Mouse (Mus musculus) T-helper 2 cell (primary cell): ENCODE data around the gene Ddb2.

ENCODE experiments used
- in situ Hi-C: fragments of 300-600 bp; cut with MboI, MseI; formaldehyde crosslinking; loops from one replicate; pipeline ENCODE4 v1.15.1; 2025; ENCODE audit warnings: high pct_unique_total_duplicates

Gene Ddb2

DNA sequence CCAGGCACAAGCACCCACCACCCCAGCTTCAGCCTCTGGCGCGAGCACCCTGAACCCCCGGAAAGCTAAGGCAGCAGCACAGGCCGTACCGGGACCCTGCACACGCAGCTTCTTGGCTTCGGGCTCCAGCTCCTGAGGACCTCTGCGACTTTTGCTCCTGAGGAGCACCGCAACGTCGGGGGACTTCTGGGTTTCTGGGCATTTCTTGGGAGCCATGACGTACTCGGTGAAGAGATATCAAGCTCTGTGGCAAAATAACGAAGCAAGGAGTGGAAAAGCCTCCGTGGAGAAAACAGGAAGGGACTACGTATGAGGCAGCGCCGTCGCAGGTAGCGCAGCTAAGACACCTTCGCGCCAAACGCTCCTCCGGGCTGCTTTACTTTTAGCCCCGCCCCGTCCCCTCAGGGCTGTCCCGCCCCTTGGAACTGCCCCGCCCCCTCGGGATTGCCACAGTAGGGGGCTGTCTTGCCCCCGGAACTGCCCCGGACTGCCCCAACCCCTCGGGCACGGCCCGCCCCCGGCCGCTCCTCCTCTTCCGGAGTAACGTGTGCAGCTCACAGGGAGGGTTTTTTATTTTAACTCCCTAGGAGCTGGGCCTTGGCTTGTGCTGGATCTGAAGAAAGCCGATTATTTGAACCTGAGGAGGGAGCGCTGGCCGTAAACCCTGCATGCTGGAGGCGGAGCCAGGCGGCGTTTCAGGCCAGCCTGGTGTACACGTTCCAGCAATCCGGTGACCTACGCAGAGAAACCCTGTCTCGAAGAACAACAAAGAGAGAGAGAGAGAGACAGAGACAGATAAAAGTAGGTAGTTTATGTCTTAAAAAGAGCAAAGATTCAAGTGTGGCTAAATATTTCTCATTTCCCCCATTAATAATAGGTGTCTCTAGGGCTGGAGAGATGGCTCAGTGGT, at the start of gene Ddb2:
TSS of gene Ddb2 (minus strand) at position 382 of the 910 bp plus-strand sequence.
- in situ Hi-C loops = no loop called here

DNA sequence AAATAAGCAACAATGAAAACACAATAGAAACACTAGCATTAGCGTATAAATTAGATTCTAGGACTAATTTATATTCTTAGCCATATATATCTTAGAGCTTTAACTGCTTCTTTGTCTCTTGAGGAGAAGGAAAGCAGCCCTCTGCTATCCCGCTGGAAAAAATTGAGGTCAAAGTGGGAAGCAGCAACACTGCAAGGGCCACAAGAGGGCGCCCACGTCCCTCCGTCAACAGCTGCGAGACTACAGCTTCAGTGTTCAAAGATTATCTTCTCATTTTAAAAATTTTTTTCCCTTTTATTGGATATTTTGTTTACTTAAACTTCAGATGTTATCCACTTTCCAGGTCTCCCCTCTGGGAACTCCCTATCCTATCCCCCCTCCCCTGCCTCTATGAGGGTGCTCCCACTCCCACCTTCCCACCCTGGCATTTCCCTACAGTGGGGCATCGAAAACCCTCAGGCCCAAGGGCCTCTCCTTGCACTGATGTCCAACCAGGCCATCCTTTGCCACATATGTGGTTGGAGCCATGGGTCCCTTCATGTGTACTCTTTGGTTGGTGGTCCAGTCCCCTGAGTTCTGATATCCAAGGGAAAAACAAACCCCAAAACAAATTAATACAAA, 49.2 kb upstream of the Ddb2 start:
- in situ Hi-C loops = no loop called here

DNA sequence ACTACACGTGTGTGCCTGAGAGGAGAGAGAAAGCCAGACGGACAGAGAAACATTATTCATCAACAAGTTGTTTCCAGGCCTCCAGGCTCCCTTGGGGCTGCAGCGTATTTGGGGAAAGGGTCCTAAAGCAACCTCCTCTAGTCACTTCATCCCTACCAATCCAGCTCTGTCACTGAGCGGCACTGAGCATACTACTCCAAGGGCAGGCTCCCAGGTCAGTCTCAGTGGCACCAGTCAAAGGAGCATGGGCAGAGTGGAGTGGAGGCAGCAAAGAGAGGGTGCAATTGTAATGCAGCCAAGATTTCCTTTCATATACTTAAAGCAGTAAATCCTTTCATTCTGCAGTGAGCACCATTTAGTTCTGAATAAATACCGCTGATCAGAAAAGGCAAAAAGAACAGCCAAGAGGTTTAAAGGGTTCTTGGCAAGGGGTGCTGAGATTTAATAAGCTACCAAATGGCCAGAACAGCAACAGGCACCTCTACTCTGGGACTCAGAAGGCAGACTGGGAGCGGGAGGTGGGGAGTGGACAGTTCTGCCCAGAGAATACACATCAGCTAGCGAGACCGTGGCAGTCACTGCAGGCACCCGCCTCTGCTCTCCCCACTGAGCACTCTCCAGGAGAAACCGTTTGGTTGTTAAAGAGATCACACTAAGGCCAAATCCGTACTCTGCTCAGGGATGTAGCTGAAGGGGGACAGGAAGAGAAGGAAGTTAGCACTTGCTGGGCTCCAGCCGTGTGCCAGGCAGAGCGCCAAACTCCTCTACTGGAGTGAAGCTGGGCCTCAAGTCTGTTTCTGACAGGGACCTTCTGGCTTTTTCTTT, 47.8 kb upstream of the Ddb2 start:
- in situ Hi-C loops = no loop called here

DNA sequence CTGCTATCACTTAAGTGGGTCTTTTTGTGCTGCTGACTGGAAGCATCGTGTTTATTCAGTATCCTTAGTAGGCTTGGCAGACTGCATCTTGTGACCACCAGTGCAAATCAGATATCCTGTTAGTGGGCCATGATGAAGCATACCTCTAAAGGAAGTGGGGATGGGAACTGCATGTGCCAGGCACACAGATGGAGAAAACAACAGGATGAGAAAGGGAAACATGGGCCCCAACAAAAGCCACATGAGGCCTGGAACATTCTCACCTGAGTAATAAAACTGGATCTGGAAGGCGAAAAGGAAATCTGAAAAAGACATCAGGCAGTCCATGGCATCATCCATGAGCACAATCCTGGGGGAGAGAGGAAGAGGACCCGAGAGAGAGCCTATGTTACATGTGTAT, 47.2 kb upstream of the Ddb2 start:
- in situ Hi-C loops = no loop called here

DNA sequence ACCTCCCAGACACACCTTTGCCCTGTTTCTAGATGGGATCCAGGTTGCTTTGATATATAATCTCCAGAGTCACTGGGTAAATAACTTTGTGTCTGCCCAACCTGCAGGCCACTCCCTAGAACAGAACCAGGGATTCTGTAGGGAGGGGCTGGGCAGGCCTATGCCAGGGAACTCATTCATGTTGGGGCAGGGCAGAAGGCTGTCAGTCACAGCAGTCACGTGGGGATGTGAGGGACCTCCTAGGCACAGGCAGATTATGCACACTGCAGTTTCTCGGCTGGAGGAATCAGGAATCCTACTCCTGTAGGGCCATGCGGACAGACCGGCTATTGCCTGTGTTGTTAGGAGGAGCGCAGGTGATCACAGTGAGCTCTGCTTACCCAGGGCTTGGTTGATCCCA, 44.6 kb upstream of the Ddb2 start:
- in situ Hi-C loops = no loop called here

DNA sequence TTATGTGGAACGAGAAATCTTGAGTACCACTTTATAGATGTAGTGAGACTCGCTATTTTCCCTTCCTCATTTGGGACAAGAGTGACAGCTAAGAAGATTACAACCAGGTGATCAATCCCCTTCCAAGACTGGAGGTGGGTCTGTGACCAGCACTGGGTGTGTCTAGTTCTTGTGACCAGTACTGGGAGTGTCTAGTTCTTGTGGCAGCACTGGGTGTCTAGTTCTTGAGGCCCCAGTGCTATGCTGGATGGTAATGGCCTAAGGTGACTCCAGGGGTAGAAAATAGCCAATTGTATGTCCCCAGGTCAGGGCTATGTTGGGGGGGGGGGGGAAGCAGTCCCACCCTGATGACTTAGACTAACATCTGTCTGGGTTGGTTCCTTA, 42.6 kb upstream of the Ddb2 start:
- in situ Hi-C loops = no loop called here

DNA sequence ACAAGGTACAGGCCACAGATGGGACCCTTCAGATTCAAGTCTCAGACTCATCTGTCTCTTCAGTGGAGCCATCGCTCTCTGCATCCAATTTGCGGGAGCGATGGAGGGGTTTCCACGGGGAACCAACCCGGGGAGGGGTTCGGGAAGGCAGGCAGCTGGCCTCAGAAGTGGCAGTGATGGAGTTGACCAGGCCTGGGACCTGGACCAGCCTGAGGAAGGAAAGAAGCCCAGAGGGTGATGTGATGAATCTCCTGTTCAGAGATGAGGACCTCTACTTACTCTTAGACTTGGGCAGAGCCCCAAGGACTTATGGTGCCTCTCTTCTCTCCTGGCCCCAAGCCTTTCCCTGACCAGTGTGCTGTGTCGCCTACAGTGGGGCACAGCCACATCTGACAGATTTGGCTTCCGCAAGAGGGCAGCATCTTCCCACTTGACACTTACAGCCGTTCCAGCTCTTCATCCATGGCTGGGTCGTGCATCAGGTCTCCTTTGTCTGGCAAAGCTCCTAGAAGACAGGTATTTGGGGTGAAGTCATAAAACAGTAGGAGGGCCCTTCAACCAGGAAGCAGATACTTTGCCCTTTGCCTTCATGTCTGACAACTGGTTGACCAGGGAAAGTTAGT, 42.1 kb upstream of the Ddb2 start:
- in situ Hi-C loops = no loop called here

DNA sequence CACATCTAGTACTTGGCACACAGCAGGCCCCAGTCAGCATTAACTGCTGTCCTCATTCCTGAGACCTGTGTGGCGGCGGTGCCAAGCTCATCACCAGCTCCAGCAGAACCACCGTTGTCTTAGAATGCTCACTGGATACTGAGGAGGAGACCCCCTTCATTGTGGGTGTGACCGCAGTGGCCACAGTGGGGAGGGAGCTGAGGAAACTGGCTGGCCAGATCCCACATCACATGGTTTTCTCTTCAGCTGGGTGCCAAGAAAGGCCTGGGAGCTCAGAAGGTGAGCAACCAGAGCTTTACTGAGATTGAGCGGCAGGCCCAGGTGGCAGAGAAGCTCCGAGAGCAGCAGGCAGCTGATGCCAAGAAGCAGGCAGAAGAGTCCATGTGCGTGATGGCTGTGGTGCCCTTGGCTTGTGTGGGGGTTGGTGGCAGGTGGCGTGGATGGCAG, 32.9 kb upstream of the Ddb2 start:
- in situ Hi-C loops = no loop called here

DNA sequence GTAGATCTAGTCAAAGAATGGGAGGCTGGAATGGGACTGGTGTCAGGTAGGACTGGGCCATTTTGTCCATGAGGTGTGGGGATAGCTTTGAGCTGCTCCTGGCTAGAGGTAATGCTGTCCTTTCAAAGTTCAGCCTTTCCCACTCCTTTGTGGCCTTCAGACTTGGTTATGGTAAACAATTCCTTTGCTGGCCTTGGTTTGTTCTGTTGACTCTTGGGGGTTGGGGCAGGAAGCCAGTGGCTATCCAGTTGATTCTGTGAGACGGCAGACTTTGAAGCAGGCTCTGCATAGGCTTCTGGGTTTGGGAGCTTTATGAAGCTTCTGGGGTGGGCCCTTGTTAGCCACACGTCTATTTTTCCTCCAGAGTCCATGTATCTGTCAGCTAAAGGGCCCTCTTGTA, 31.9 kb upstream of the Ddb2 start:
- in situ Hi-C loops = no loop called here

DNA sequence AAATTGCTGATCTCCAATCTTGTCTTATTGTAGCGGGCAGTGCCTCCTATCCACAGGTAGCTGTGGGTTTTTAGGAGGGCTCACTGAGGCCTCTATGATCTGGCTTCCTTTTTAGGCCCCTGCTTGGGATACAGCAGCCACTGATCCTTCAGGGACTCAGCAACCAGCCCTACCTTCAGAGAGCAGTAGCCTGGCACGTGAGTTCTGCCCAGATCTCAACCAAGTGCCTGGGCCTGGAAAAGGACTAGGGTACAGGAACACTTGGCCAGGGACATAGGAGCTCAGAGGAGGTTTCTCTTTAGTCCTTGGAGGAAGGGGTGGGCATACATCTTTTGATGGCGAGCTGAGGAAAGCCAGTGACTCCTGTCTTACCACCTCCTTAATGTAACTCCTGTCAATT, 31.3 kb upstream of the Ddb2 start:
- in situ Hi-C loops = no loop called here

DNA sequence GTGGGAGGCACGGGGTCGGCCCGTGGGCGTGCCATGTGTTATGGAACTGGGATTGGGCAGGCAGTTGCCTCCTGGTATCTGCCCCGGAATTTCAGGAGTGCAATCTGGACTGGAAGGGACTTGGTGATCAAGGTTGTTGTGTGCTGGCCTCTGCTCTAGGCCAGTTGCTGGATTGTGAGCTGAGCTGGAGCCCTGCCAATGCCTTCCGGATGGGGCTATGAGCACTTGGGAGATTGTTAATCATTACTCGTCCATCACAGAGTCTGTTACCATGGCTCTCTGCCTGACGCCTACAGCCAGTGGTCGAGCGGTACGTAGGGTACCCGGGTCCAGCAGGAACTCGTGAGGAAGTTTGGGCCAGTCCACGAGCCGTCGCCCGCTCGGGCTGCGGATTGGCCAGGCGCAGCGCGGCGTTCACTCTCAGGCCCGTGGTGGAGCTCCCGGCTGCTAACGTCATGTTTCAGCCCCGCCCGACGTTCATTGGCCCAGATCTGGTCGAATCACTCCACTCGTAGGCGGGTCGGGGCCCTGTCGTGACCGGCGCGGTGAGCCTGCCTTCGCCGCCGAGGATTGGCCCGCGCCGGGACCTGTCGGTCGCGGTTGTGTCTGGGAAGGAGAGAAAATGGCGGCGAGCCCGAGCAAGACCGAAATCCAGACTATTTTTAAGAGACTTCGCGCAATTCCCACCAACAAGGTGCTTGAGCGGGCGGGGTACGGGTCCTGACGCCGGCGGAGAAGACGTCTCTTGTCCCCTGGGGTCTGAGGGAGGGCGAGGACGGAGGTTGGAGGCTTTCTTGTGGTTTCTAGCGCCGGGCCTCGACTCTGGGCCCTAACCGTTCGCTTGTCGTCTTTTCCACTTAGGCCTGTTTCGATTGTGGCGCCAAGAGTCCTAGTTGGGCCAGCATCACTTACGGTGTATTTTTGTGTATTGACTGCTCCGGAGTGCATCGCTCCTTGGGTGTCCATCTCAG, 28.2 kb upstream of the Ddb2 start, which contains the start of gene Arfgap2:
TSS of gene Arfgap2 (plus strand) at position 264 of the 971 bp plus-strand sequence.
- in situ Hi-C loops = no loop called here

DNA sequence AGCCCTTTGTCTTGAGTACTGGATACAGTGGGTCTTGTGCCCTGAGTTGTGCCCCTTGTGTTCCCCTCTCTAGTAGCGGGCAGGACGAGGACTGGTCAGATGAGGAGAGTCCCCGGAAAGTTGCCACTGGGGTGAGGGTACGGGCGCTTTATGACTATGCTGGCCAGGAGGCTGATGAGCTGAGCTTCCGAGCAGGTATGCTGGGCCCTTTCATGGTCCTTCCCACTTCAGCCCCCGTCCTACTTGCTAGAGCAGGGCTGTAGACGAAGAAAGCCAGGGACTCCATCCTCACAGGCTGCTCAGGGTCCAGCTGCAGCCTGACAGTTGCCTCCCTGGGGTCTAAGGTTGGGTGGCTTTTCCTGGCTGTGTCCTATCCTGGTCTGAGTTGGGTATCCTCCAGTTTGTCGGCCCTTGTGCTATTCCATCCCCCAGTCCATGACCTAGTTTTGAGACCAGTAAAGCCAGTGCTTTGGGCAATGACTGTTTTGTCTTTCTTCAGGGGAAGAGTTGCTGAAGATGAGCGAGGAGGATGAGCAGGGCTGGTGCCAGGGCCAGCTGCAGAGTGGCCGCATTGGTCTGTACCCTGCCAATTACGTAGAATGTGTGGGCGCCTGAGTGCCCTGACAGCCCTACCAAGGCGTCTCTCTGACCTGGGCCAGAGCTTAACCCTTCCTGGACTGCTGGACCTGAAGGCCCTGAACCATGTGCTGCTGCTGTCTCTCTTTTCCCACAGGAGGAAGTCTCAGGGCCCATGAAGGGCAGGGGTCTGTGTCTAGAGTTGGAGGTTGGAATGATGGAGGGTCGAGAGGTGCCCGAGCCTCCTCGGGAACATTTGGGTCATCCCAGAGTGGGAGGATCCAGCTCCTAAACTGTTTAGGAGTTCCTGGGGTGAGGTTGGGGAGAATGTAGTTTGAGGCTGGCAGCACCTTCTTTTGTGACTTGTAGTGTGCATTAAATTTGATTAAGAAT, 27.2 kb upstream of the Ddb2 start:
- in situ Hi-C loops = no loop called here

DNA sequence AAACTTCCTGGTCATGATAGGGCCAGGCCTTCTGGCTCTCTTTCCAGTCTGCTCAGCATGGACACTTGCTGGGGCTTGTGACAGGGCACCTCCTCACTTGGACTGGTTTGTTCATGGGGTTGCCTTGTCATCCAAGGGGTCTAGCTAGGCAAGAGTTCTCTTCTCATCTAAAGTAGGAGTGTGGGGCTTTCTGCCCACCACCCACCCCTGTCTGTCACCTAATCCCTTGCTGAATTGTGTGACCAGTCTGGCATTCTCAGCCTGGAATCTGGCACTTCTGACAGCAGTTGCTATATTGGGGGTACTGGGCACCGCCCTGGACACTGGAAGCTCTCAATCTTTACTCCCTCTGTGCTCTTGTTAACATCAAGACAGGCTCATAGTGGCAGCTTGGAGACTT, 22.7 kb upstream of the Ddb2 start:
- in situ Hi-C loops = loop anchor here (5.0 kb wide), 1 partner anchor 67 kb away; no protein-coding TSS in a partner anchor

DNA sequence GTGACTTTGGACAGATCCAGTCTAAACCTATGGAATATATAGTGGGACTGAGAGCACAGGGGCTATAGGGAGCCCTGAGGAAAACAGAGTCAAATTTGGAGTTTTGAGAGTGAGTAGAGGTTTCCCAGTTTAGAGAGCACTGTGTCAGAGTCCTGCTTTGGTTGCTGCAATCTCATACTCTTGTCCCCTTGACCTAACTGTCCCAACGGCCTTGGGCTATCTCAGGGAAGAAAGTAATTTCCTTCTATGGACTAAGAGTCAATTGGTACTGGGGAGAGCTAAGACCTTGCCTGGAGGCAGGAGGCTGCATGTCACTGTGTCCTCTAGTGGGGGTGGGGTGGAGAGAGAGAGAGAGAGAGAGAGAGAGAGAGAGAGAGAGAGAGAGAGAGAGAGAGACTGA, 22.0 kb upstream of the Ddb2 start:
- in situ Hi-C loops = loop anchor here (5.0 kb wide), 1 partner anchor 67 kb away; no protein-coding TSS in a partner anchor

DNA sequence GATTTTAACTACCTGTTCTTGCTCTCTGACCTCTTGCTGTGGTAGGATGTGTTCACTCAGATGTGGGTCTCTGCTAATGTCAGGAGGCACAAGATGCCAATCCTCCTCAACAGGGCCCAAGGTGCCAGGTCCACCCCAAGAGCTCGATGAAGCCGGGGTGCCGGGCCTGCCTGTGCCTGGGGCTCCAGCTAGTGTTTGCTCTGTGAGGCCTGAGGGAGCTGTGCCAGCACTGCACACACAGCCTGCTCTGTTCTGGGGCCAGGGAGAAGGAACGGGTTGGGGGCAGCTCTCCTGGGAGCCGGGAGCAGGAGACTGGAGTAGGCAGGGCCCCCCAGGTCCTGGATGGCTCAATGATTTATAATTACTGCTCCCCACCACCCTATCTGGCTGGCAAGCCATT, 21.3 kb upstream of the Ddb2 start:
- in situ Hi-C loops = loop anchor here (5.0 kb wide), 1 partner anchor 66 kb away; no protein-coding TSS in a partner anchor

DNA sequence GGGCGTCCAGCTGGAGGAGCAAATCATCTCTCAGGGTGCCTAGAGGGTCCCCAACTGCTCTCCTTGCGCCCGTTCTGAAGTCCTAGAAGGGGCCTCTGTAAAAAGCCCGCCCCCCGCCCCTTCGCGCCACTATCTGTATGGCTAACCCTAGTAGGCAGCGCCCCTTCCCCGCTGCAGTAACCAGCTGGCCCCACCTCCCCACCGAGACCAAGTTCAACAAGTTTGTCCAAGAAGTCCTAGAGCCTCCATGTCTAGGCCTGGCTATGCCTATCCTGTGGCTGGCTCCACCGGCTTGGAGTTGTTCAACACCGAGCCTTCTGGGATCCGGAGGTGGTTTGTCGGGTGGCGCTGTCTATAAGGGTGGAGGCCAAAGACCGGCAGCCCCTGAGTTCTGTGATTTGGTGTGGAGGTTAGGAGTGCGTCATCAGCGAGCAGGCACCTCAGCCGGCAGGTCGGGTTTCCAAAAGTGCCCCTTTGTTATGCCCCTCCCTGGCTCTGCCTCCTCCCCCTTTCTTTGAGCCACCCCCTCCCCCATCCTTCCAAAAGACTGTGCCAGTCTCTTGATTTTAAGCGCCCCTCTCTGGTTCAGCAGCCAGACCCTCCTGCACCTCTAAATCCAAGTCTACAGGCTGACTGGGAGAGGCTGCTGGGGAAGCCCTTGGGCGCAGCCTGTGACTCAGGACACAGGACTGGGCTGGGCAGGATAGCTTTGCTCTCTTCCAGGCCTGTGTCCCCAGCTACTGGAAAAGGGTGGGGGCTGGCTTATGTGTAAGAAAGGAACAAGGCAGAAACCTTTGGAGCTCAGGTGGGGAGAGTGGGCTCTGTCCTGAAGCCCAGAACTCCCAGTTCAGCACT, 20.6 kb upstream of the Ddb2 start:
- in situ Hi-C loops = loop anchor here (5.0 kb wide), 1 partner anchor 65 kb away; no protein-coding TSS in a partner anchor

DNA sequence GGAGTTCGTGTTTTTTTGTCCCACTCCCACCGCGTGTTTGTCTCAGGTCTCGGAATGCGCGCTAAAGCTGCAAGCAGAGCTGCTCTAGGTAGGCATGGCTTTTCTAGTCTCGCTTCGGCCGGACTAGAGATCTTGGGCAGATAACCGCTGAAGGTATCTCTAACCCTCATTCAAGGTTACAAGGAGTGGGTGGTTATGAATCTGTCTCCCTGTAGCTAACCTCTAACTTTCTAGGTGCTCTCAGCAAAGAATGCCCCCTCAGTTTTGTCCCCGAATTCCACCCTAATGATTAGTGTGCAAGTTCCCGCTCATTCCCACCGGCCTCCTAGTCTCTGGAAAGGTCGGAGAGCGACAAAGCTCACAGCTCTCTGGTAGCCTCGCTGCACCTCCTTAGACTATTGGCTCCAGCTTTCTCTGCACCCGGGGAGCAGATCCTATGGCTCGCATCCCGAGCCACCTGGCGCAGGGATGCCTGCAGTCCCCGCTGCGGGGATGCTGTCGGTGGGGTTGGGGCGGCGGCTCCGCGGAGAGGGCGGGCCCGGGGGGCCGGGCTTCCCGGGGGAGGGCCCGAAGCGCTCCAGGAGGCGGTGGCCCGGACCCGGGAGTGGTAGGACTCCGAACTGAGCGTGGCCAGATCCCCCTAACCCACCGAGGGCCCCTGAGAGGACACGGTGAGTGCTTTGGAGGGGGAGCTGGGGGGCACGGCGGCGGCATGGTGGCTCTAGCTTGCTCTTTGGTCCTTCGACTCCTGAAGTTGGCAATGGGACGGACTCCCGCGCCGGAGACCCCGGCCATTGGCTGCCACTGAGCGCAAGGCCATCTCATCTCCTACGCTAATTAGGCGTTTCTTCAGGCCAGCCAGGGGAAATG, 19.7 kb upstream of the Ddb2 start:
- in situ Hi-C loops = loop anchor here (5.0 kb wide), 1 partner anchor 64 kb away; no protein-coding TSS in a partner anchor
